Mouse (Mus musculus) CD4-positive naive resting alpha-beta T cell, adult 57 days (primary cell): Measurements from ENCODE around the gene Zfp112. TPM values are rescaled to one million over a fixed set of nuclear protein-coding genes. Genes with fewer than 3 reads are reported as not detected.

Source experiments
- total RNA-seq: library from RNA; stranded (reverse); gene quantifications from one replicate; pipeline ENCODE4 v1.2.4, GENCODE M21; 2023

Gene Zfp112
- total RNA-seq, result 2.5 TPM

DNA sequence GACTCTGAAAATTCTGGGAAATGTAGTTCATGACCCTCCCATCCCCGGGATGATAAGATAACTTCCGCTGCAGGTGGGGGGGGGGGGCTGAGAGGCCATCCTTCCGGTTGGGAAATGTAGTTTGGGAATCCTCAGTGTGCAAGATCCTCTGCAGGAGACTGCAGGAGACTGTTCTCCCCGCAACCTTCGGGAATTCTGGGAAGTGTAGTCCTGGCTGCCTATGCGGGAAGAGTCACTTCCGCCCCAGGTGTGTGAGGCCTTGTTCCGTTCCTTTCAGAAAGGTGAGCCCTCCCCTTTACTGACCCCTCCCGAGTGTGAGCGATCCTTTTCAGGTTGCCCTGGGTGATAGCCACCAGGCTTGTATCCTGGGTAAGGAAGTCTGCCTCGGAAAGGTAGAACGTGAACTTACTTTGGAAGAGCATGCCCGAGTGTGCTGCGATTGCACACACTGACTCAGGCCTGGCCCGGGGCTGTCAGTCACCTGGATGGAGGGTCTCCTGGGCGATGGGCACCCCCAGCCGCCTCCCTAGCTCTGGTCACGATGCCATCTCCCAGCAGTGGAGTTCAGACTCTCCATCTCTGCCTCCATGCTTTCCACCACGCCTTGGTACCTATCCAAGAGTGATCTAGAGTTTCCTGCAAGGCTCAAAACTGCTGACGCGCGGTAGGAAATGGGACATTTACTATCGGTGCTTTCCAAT is at the start of gene Zfp112:
Zfp112 (plus strand) TSS at position 159 of the 701 bp plus-strand sequence.

DNA sequence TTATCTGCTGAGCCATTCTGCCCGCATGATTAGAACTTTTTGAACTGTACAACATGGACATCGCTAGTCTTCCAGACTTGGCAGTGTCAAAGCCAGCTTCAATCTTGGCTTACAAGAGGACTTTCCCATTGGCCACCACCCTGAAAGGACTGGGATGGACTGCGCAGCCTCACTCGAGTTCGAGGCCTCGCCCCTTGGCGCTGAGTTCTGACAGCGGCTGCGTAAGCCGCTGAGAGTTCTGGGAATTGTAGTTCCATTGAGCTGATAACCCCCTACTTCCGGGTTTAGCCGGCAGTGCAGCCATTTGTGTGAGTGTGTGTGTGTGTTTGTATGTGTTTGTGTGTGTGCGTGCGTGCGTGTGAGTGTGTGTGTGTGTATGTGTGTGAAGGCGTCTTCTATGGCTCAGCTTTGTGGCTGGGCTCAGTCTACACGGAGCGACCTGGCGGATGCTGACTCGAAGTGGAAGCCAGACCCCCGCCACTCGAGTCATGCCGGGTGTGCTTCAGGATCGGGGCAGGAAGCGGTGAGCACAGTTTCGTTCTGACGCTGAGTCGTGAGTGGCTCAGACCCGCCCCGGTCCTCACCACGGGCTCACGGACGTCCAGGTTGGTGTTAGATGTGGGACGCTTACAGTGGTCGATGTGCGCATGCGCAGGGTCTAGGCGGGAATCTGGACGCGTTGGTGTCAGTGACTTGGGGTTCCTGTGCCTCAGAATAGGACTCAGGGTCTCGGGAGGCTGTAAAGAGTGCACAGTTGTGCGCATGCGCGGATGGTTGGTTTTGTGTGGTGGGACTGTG is 30.3 kb upstream of the Zfp112 start, which contains the start of gene Zfp180:
Zfp180 (plus strand) TSS at position 291 of the 798 bp plus-strand sequence.

GRCm38 (mm10) chr7:24133996-24134828 is 22.1 kb downstream of the Zfp112 start, which contains the start of gene Zfp235:
TSS of gene Zfp235 (plus strand) at chr7:24134169.

GRCm38 (mm10) chr7:24174618-24175336 is 62.7 kb downstream of the Zfp112 start, which contains the start of gene Zfp114:
TSS of gene Zfp114 (plus strand) at chr7:24175060.

Other genes starting within 250 kb of the Zfp112 start
- not detected for gene Vmn1r177, start 245.9 kb upstream of the Zfp112 start, total RNA-seq
- not detected for gene Vmn1r178, start 220.3 kb upstream of the Zfp112 start, total RNA-seq
- not detected for gene Vmn1r179, start 185.3 kb upstream of the Zfp112 start, total RNA-seq
- gene Vmn1r180, start 161.7 kb upstream of the Zfp112 start, total RNA-seq, result not detected
- gene Vmn1r181, start 137.7 kb upstream of the Zfp112 start, total RNA-seq, result not detected
- gene V1rd19, start 110.6 kb upstream of the Zfp112 start, total RNA-seq, result not detected
- not detected for gene Vmn1r183, start 59.1 kb upstream of the Zfp112 start, total RNA-seq
- 32.1 TPM for gene Zfp180, start 30.4 kb upstream of the Zfp112 start, total RNA-seq
- 6.9 TPM for gene Zfp235, start 21.9 kb downstream of the Zfp112 start, total RNA-seq
- gene Zfp114, start 62.7 kb downstream of the Zfp112 start, total RNA-seq, result not detected
- 0.77 TPM for gene Zfp111, start 99.1 kb downstream of the Zfp112 start, total RNA-seq
- 2.3 TPM for gene Zfp109, start 125.2 kb downstream of the Zfp112 start, total RNA-seq
- gene Zfp108, start 142.5 kb downstream of the Zfp112 start, total RNA-seq, result not detected
- 0.98 TPM for gene Zfp93, start 158.1 kb downstream of the Zfp112 start, total RNA-seq
- 11.3 TPM for gene Zfp61, start 188.9 kb downstream of the Zfp112 start, total RNA-seq
- 5.2 TPM for gene Zfp94, start 204.4 kb downstream of the Zfp112 start, total RNA-seq
- not detected for gene Tescl, start 221.6 kb downstream of the Zfp112 start, total RNA-seq
- not detected for gene Lypd5, start 236.9 kb downstream of the Zfp112 start, total RNA-seq